Mouse (Mus musculus) cerebellum, adult 18-20 months (tissue): Measurements from ENCODE around the gene Phf21b.

Experiments used
- DNase-seq, 2 experiments: peaks; one replicate each; pipeline ENCODE4 v3.0.0; 2021

Phf21b gene

GRCm38 (mm10) chr15:84844831-84845230, 11.0 kb downstream of the Phf21b start:
- peak in 1 of 2 experiments; percentile 2 for DNase-seq

- no peak for DNase-seq
Observed at GRCm38 (mm10) chr15:84843034-84843433, 12.8 kb downstream of the Phf21b start.

GRCm38 (mm10) chr15:84841925-84842821, 13.7 kb downstream of the Phf21b start:
- DNase-seq = no peak

- no peak for DNase-seq
Observed at GRCm38 (mm10) chr15:84840560-84840959, 15.3 kb downstream of the Phf21b start.

GRCm38 (mm10) chr15:84839521-84839920, 16.3 kb downstream of the Phf21b start:
- peak; percentile 39 to 50 for DNase-seq

- DNase-seq = no peak
Observed at GRCm38 (mm10) chr15:84837896-84838295, 18.0 kb downstream of the Phf21b start.

GRCm38 (mm10) chr15:84829416-84829815, 26.4 kb downstream of the Phf21b start:
- no peak for DNase-seq

- no peak for DNase-seq
Observed at GRCm38 (mm10) chr15:84828603-84829002, 27.2 kb downstream of the Phf21b start.

GRCm38 (mm10) chr15:84823086-84823485, 32.8 kb downstream of the Phf21b start:
- DNase-seq = no peak

- peak in 1 of 2 experiments; percentile 39 for DNase-seq
Observed at GRCm38 (mm10) chr15:84820811-84821210, 35.0 kb downstream of the Phf21b start.

GRCm38 (mm10) chr15:84818284-84818683, 37.6 kb downstream of the Phf21b start:
- DNase-seq = peak in 1 of 2 experiments; percentile 40

- peak in 1 of 2 experiments; percentile 2 for DNase-seq
Observed at GRCm38 (mm10) chr15:84817589-84817988, 38.3 kb downstream of the Phf21b start.

- no peak for DNase-seq
Observed at GRCm38 (mm10) chr15:84815171-84815570, 40.7 kb downstream of the Phf21b start.

- no peak for DNase-seq
Observed at GRCm38 (mm10) chr15:84812831-84813357, 43.0 kb downstream of the Phf21b start.

- DNase-seq = no peak
Observed at GRCm38 (mm10) chr15:84811126-84811525, 44.7 kb downstream of the Phf21b start.

- DNase-seq = peak; percentile 51 to 60
Observed at GRCm38 (mm10) chr15:84809275-84809952, 46.4 kb downstream of the Phf21b start.

- peak; percentile 86 to 88 for DNase-seq
Observed at GRCm38 (mm10) chr15:84803685-84804084, 52.2 kb downstream of the Phf21b start.

GRCm38 (mm10) chr15:84800132-84800531, 55.7 kb downstream of the Phf21b start:
- peak; percentile 58 to 63 for DNase-seq

- no peak for DNase-seq
Observed at GRCm38 (mm10) chr15:84793649-84794048, 62.2 kb downstream of the Phf21b start.

- no peak for DNase-seq
Observed at GRCm38 (mm10) chr15:84787161-84787560, 68.7 kb downstream of the Phf21b start.

GRCm38 (mm10) chr15:84784812-84785211, 71.0 kb downstream of the Phf21b start:
- no peak for DNase-seq

GRCm38 (mm10) chr15:84778587-84778986, 77.3 kb downstream of the Phf21b start:
- DNase-seq = no peak

GRCm38 (mm10) chr15:84775421-84776174, 80.3 kb downstream of the Phf21b start:
- no peak for DNase-seq
